Mouse (Mus musculus): ENCODE results near the gene Cdc14b. TPM values are rescaled to one million over a fixed set of nuclear protein-coding genes. Genes with fewer than 3 reads are reported as not detected.

The Cdc14b gene
- polyA plus RNA-seq, 1 experiment: 4.7 TPM

DNA sequence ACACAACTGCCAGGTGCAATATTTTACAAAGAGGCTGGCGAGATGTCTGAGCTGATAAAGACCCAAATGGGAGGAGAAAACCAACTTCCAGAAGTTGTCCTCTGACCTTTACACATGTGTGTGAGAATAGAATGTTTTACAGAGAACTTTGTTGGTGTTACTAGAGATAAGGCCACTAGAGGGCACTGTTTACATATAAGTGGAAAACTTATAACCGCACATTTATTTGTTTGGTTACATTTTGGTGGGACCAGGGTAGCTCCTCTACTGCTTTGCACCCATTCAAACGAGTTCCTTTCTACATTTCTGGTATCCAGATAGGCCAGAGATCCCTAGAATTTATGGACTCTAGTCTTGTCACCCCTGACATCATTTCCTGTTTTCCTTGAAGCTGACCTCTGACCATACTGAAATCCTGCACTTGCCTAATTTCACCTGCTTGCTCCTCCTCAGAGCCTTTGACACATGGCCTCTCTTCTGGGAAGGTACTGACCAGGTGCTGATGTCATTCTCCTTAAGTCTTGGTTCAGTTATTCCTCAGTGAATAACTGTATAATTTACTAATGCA, 40.5 kb upstream of the Cdc14b start:
- Histone ChIP-seq H3K36me3 (ENCODE audit: control insufficient read depth, insufficient read depth) (no peaks in the 10 kb centered on the region), H3K4me3 (ENCODE audit: insufficient read depth, poor library complexity, severe bottlenecking) (no peak overlapping the region), H3K27me3 (ENCODE audit: control insufficient read depth, insufficient read depth, insufficient read length) (no peaks in the 10 kb centered on the region), H3ac (ENCODE audit: control insufficient read depth, insufficient read length, low read depth) (no peak overlapping the region), H3K79me3 (ENCODE audit: low read depth) (peaks cover 1% of the 10 kb centered on the region), H3K79me2 (ENCODE audit: control insufficient read depth, insufficient read depth) (peaks cover 3% of the 10 kb centered on the region)
- TF ChIP-seq MYOG (IDR thresholded peaks at IDR 0.05; ENCODE audit: control insufficient read depth, extremely low read depth, insufficient read length) (no peak), USF1 (IDR thresholded peaks at IDR 0.05; ENCODE audit: low read depth) (no peak), MAX (IDR thresholded peaks at IDR 0.05) (no peak)

DNA sequence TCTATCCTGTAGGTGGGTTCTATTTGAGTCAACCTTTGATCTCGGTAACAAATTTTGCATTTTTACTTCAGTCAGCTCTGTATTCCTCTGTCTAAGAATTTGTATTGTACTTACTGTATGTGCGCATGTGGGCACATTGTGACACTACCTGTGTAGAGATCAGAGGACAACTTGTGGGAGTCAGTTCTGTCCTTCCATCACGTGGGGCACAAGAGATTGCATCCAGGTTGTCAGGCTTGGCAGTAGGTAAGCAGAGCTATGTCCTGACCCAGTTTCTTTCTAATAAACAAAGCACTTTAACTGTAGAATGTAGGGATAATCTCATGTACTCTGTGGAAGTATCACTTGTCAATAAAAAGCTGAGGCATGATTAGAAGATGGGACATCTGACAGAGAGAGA, 39.0 kb upstream of the Cdc14b start:
- TF ChIP-seq MYOD1 (IDR thresholded peaks at IDR 0.05; ENCODE audit: control insufficient read depth, insufficient read length, low read depth) (no peak), MYOG (IDR thresholded peaks at IDR 0.05; ENCODE audit: control insufficient read depth, extremely low read depth, insufficient read length) (no peak), CTCF (IDR thresholded peaks at IDR 0.05; ENCODE audit: control insufficient read depth, insufficient read depth, insufficient read length) (no peak), USF1 (IDR thresholded peaks at IDR 0.05; ENCODE audit: low read depth) (no peak), FOSL1 (IDR thresholded peaks at IDR 0.05; ENCODE audit: insufficient read depth, low read length, poor library complexity, severe bottlenecking) (no peak), CEBPB (IDR thresholded peaks at IDR 0.05; ENCODE audit: low read depth) (no peak), MAX (IDR thresholded peaks at IDR 0.05) (no peak)
- H3K36me3 ChIP-seq (ENCODE audit: control insufficient read depth, insufficient read depth): no peaks in the 10 kb centered on the region
- H3K27me3 ChIP-seq (ENCODE audit: control insufficient read depth, insufficient read depth, insufficient read length): no peaks in the 10 kb centered on the region
- H3K79me2 ChIP-seq (ENCODE audit: control insufficient read depth, insufficient read depth): peaks cover 8% of the 10 kb centered on the region
- H3ac ChIP-seq (ENCODE audit: control insufficient read depth, insufficient read length, low read depth): no peak overlapping the region
- peaks cover 1% of the 10 kb centered on the region for H3K79me3 ChIP-seq (ENCODE audit: low read depth)
- no peak overlapping the region for H3K4me3 ChIP-seq (ENCODE audit: insufficient read depth, poor library complexity, severe bottlenecking)

DNA sequence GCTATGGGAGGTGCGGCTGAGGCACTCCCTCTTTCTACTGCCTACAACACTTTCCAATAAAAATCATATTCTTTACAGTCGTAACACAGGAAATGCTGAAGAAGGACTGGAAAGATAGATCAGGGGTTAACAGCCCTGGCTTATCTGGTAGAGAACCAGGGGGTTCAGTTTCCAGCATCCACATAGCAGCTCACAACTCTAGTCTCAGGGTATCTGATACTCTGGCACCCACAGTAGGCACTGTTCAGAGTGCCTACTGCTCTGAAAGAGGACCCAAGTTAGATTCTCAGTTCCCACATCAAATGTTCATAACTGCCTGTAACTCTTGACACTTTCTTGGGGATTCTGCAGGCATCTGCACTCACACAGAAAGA, 37.8 kb upstream of the Cdc14b start:
- Histone ChIP-seq H3K79me3 (ENCODE audit: low read depth) (peaks cover 1% of the 10 kb centered on the region), H3K27me3 (ENCODE audit: control insufficient read depth, insufficient read depth, insufficient read length) (no peaks in the 10 kb centered on the region), H3K4me3 (ENCODE audit: insufficient read depth, poor library complexity, severe bottlenecking) (no peak overlapping the region), H3K36me3 (ENCODE audit: control insufficient read depth, insufficient read depth) (no peaks in the 10 kb centered on the region), H3K79me2 (ENCODE audit: control insufficient read depth, insufficient read depth) (peaks cover 8% of the 10 kb centered on the region), H3ac (ENCODE audit: control insufficient read depth, insufficient read length, low read depth) (peak overlapping the region; percentile 18)
- TF ChIP-seq MYOD1 (IDR thresholded peaks at IDR 0.05; ENCODE audit: control insufficient read depth, insufficient read length, low read depth) (no peak), CEBPB (IDR thresholded peaks at IDR 0.05; ENCODE audit: low read depth) (no peak), CTCF (IDR thresholded peaks at IDR 0.05; ENCODE audit: control insufficient read depth, insufficient read depth, insufficient read length) (no peak), MYOG (IDR thresholded peaks at IDR 0.05; ENCODE audit: control insufficient read depth, extremely low read depth, insufficient read length) (no peak), MAX (IDR thresholded peaks at IDR 0.05) (no peak), USF1 (IDR thresholded peaks at IDR 0.05; ENCODE audit: low read depth) (no peak)

DNA sequence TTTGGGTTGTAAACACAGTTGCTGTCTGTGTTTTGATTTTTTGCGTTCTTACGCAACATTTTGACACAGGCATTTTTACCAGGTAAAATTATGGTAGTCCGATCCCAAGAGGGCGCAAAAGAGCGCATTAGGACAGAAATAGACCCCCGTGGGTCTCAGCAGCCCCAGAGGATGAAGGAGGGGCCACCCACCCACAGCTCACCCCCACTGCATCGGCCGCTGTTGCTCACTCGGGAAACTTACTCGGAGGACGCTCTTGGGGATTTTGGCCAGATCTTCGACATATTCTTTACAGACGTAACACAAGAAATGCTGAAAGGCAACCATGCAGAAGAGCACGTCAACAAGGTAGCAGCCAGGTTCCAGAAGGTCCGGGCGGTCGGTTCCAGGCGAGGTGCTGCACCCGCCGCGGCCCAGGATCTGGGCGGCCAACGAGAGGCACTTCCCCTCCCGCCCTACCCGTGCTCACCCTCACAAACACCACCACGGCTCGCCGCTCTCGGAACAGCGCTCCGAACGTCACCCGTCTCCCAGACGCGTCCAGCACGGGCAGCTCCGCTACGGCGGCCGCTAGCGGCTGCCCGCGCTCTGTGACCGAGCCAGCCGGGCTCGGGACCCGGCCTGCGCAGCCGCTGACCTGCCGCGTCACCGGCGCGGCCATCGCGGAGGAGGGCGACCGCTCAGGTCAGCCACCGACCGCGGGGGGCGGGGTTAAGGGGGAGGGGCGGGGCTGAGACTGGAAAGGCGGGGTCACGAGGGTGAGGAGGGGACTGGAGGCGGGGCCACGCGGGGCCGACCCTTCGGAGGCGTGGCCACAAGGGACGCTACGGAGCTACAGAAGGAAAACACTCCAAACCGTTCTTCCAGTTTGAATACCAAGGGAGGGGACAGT, 37.2 kb upstream of the Cdc14b start, which contains the start of gene Aaed1:
TSS of gene Aaed1 (minus strand) at position 687 of the 892 bp plus-strand sequence.
- H3K36me3 ChIP-seq (ENCODE audit: control insufficient read depth, insufficient read depth): peaks cover 6% of the 10 kb centered on the region
- H3K4me3 ChIP-seq (ENCODE audit: insufficient read depth, poor library complexity, severe bottlenecking): peak within 1 kb of the TSS; percentile 60
- H3K79me2 ChIP-seq (ENCODE audit: control insufficient read depth, insufficient read depth): peaks cover 8% of the 10 kb centered on the region
- H3ac ChIP-seq (ENCODE audit: control insufficient read depth, insufficient read length, low read depth): peak within 1 kb of the TSS; percentile 80
- no peaks in the 10 kb centered on the region for H3K27me3 ChIP-seq (ENCODE audit: control insufficient read depth, insufficient read depth, insufficient read length)
- peak; percentile 87 for TF ChIP-seq CEBPB (IDR thresholded peaks at IDR 0.05; ENCODE audit: low read depth)
- TF ChIP-seq CTCF (IDR thresholded peaks at IDR 0.05; ENCODE audit: control insufficient read depth, insufficient read depth, insufficient read length): peak; percentile 34
- no peak for TF ChIP-seq MYOG (IDR thresholded peaks at IDR 0.05; ENCODE audit: control insufficient read depth, extremely low read depth, insufficient read length)
- peaks cover 1% of the 10 kb centered on the region for H3K79me3 ChIP-seq (ENCODE audit: low read depth)

DNA sequence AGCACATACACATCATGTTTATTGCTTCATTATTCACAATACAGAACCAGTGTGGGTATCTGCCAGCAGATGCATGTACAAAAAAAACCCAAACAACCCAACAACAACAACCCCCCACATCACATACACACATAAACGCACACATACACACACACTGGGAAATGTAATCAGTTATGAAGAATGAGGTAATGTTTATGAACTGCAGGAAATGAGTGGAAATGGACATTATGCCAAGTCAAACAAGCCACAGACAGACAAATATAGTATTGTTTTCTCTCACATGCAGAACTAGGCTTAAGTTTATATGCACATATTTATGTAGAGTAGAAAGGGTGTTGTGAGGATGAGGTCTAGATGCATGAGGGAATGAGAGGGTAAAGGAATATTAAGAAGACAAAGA, 36.2 kb upstream of the Cdc14b start:
- no peak overlapping the region for H3K4me3 ChIP-seq (ENCODE audit: insufficient read depth, poor library complexity, severe bottlenecking)
- peaks cover 6% of the 10 kb centered on the region for H3K36me3 ChIP-seq (ENCODE audit: control insufficient read depth, insufficient read depth)
- peaks cover 1% of the 10 kb centered on the region for H3K79me3 ChIP-seq (ENCODE audit: low read depth)
- TF ChIP-seq CEBPB (IDR thresholded peaks at IDR 0.05; ENCODE audit: low read depth) (no peak), CTCF (IDR thresholded peaks at IDR 0.05; ENCODE audit: control insufficient read depth, insufficient read depth, insufficient read length) (no peak), MYOG (IDR thresholded peaks at IDR 0.05; ENCODE audit: control insufficient read depth, extremely low read depth, insufficient read length) (no peak), USF1 (IDR thresholded peaks at IDR 0.05; ENCODE audit: low read depth) (no peak), FOSL1 (IDR thresholded peaks at IDR 0.05; ENCODE audit: insufficient read depth, low read length, poor library complexity, severe bottlenecking) (no peak), MAX (IDR thresholded peaks at IDR 0.05) (no peak), MYOD1 (IDR thresholded peaks at IDR 0.05; ENCODE audit: control insufficient read depth, insufficient read length, low read depth) (no peak)
- H3K79me2 ChIP-seq (ENCODE audit: control insufficient read depth, insufficient read depth): peaks cover 8% of the 10 kb centered on the region
- no peaks in the 10 kb centered on the region for H3K27me3 ChIP-seq (ENCODE audit: control insufficient read depth, insufficient read depth, insufficient read length)
- no peak overlapping the region for H3ac ChIP-seq (ENCODE audit: control insufficient read depth, insufficient read length, low read depth)
